Mouse (Mus musculus) forebrain, embryonic 15.5 days (tissue): ENCODE measurements around the gene Ccdc51. TPM values are rescaled to one million over a fixed set of nuclear protein-coding genes. Genes with fewer than 3 reads are reported as not detected.
A peak's percentile ranks its signal among the peaks of the same experiment; 100 is the strongest.

Source experiments
- ATAC-seq: fragments of 200-750 bp; cut with Nextera tagmentation; replicated peaks from 2 replicates; pipeline ENCODE4 v1.8.0; 2017; ENCODE audit warnings: mild to moderate bottlenecking, moderate TSS enrichment, moderate library complexity
- H3K27ac ChIP-seq: fragments of 300-500 bp; sonication (generic); replicated peaks from 2 replicates; pipeline ENCODE4 v1.5.1; 2015; ENCODE audit warnings: mild to moderate bottlenecking, inconsistent platforms
- H3K27me3 ChIP-seq: fragments of 300-500 bp; sonication (generic); 2 replicates; pipeline ENCODE4 v1.6.1; 2015; ENCODE audit warnings: inconsistent platforms
- H3K36me3 ChIP-seq: fragments of 300-500 bp; sonication (generic); 2 replicates; pipeline ENCODE4 v1.6.1; 2015; ENCODE audit warnings: mild to moderate bottlenecking, inconsistent platforms
- H3K4me1 ChIP-seq: fragments of 300-500 bp; sonication (generic); 2 replicates; pipeline ENCODE4 v1.6.1; 2015; ENCODE audit warnings: inconsistent platforms
- H3K4me2 ChIP-seq: fragments of 300-500 bp; sonication (generic); replicated peaks from 2 replicates; pipeline ENCODE4 v1.6.1; 2015; ENCODE audit warnings: mild to moderate bottlenecking, inconsistent platforms
- H3K4me3 ChIP-seq: fragments of 300-500 bp; sonication (generic); 2 replicates; pipeline ENCODE4 v1.5.1; 2015; ENCODE audit warnings: mild to moderate bottlenecking, inconsistent platforms
- H3K9ac ChIP-seq: fragments of 300-500 bp; sonication (generic); replicated peaks from 2 replicates; pipeline ENCODE4 v1.6.1; 2015; ENCODE audit warnings: mild to moderate bottlenecking, inconsistent platforms
- H3K9me3 ChIP-seq: fragments of 300-500 bp; sonication (generic); 2 replicates; pipeline ENCODE4 v1.6.1; 2016; ENCODE audit warnings: inconsistent platforms
- WGBS: fragments of 180-500 bp; shearing (Covaris S2); methylation state at CpG from one replicate; pipeline ENCODE4 v1.1.7; 2015; ENCODE audit warnings: mixed read lengths; 5-methylcytosine and 5-hydroxymethylcytosine counted together
- polyA plus RNA-seq: library from polyadenylated mRNA; unstranded; fragments of >200 nt; fragmentation: Nextera tagmentation; extraction: Ambion mirVana; gene quantifications from 2 replicates; pipeline ENCODE4 v1.2.1, GENCODE M21; 2015

Gene Ccdc51
- polyA plus RNA-seq, 1 experiment from 2014 or later: 17.3 TPM

DNA sequence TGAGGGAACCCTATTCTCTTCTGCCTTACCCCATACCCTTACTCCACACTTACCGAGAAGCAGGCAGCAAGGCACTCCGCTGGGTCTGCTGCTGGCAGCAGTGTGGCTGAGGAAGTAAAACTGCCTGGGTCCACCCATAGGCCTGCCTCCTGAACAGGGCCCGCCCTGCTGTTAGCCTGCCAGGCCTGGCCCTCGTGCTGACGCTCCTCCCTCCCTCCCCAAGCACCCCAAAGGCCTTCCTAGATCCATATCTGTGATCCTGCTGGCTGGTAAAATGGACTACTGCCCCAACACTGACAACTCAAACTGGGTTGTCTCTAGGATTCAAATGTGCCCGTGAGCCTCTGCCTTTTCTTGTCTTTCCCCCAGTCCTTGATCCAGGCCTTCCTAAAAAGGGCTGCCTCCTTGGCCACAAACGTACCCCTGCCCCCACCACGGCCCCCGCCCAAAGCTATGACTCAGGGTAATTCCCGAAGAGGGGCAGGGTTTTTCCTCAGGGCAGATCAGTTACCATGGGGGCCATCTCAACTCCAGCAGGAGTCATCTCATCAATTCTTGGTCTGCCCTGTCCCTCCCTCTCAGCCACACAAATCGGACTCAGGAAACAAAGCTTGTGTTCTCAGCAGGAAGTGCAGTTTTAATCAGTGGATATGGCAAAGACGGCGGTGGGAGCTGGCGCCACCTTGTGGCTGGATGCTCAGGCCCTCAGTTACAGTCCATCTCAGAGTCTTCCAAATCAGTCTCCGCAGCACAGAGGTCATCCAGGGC is 23.0 kb upstream of the Ccdc51 start, which contains the start of gene Trex1:
Gene Trex1 (minus strand): TSS at position 599 of the 768 bp plus-strand sequence.
- H3K4me2 ChIP-seq: peak within 1 kb of the TSS; percentile 50
- peak within 1 kb of the TSS; percentile 56 for H3K9ac ChIP-seq
- peak within 1 kb of the TSS; percentile 38 for H3K4me3 ChIP-seq
- H3K36me3 ChIP-seq: peaks cover 52% of the 10 kb centered on the region
- H3K4me1 ChIP-seq: peaks cover 20% of the 10 kb centered on the region
- 25% methylated on average over 15 of the region's 15 CpGs for WGBS
- H3K27ac ChIP-seq: peak within 1 kb of the TSS; percentile 78
- ATAC-seq: peak; percentile 70
- H3K27me3 ChIP-seq: no peaks in the 10 kb centered on the region
- H3K9me3 ChIP-seq: no peaks in the 10 kb centered on the region

DNA sequence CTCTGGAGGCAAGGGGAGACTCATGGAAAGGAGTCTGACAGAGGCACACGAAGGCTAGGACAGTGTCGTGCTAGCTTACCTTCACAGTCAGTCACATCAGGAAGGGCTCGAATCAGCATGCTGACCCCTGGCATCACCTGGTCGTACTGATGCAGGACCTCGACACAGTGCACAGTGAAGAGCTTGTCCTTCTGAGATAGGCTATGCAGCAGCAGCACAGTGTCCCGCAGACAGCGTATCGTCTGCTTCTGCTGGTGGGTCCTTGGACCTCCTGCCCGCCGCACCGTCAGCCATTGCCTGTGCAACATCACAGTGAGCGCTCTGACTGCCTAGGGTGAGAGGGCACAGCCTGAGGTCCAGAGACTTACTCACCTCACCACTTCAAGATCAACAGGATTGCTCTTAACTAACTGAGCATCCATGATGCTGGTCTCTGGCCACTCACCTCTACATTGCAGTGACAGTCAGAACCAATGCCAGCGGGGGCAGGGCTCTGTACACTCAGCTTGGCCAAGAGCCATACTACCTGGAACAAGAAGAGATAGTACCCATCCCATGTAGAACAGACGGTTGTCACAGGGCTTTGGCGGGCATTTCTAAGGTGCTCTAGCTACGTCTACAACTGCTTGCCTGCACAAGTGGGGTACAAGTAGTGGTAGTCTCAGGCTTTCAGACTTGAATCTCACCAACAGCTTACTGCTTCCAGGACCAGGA is 22.0 kb upstream of the Ccdc51 start:
- H3K9ac ChIP-seq: no peak overlapping the region
- no peaks in the 10 kb centered on the region for H3K27me3 ChIP-seq
- no peak overlapping the region for H3K27ac ChIP-seq
- peak; percentile 20; the same call in 1 of the 2 replicates for ATAC-seq
- H3K4me1 ChIP-seq: peaks cover 13% of the 10 kb centered on the region
- H3K4me2 ChIP-seq: no peak overlapping the region
- no peak overlapping the region for H3K4me3 ChIP-seq
- H3K9me3 ChIP-seq: no peaks in the 10 kb centered on the region
- 89% methylated on average over 16 of the region's 16 CpGs for WGBS
- peaks cover 62% of the 10 kb centered on the region for H3K36me3 ChIP-seq

- no peak overlapping the region for H3K27ac ChIP-seq
- WGBS: 91% methylated on average over 5 of the region's 5 CpGs
- H3K9me3 ChIP-seq: no peaks in the 10 kb centered on the region
- H3K9ac ChIP-seq: no peak overlapping the region
- no peaks in the 10 kb centered on the region for H3K27me3 ChIP-seq
- no peak overlapping the region for H3K4me2 ChIP-seq
- H3K4me1 ChIP-seq: peaks cover 10% of the 10 kb centered on the region
- no peak for ATAC-seq
- no peak overlapping the region for H3K4me3 ChIP-seq
- peaks cover 68% of the 10 kb centered on the region for H3K36me3 ChIP-seq
Measured at GRCm38 (mm10) chr9:109060898-109061295, 21.4 kb upstream of the Ccdc51 start.

DNA sequence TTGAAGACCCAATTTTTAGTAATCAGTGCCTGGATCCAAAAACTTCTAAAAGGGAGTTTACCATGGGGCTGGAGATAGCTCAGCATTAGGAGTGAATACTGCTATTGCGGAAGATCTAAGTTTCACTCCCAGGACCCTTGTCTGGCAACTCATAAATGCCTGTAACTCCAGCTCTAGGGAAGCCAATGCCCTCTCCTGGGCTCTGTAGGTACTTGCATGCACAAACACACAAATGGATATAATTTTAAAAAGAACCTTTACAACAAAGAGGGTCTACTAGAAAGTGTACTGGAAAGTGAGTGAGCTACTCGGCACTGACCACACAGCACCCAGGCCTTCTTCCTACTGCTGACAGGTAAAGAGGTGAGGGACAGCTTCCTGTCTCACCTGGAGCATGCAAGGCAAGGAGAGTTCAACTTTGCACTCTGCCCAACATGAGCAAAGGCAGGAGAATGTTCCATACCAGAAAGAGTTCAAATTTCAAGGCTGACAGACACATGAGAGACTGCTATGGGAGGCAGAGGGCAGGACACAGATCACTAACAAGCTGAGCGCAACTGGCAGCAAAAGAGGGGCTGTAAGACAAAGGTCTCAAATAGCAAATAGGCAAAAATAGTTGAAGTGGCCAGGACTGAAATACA is 14.1 kb upstream of the Ccdc51 start:
- Histone ChIP-seq H3K4me3 (no peak overlapping the region), H3K27ac (no peak overlapping the region), H3K9me3 (no peaks in the 10 kb centered on the region), H3K9ac (no peak overlapping the region), H3K4me2 (no peak overlapping the region), H3K36me3 (peaks cover 81% of the 10 kb centered on the region), H3K27me3 (no peaks in the 10 kb centered on the region), H3K4me1 (peaks cover 10% of the 10 kb centered on the region)
- no peak for ATAC-seq
- WGBS: 98% methylated on average over 3 of the region's 3 CpGs

DNA sequence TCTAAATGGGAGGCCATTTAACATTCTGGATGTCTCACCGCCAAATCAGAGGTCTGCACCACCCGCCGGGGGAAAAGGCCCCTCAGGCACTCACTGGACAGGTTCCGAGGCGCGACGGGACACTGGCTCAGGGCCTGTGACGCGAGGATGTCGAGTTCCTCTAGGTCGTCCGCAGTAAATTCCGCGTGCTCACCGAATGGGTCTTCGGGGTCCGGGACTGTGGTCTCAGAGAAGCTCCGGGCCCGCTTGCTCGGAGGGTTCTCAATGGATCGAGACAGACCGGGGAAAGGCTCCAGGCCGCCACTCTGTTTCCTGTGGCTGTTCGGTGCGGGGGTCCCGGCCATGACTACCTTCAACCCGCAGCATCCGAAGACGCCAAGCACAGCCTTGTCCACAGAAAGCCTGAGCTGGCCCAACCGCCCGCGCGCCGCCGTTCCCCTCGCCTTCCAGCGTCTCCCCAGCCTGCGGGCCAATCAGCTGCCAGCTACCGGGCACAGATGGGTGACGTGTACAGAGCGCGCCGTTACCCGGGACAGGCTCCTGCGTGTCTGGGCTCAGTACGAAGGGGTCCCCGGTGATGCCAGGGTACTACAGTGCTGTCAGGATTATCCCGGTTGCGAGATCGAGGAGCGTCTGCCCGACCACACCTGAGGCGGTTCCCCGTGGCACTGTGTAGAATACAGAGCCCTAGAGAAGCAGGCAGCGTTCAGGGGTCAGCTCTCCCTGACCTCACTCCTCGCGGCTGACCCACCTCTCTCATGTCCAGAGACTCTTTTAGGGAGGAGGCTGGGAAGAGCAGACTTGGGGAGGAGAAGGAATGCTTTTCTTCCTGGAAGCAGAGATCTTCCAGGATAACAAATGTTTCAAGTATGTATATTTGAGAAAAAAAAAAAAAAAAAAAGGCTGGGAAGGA is 8.4 kb upstream of the Ccdc51 start, which contains the start of gene Atrip:
Gene Atrip (minus strand): TSS at position 464 of the 913 bp plus-strand sequence.
- ATAC-seq: peak; percentile 99
- Histone ChIP-seq H3K9ac (peak within 1 kb of the TSS; percentile 86), H3K36me3 (peaks cover 33% of the 10 kb centered on the region), H3K4me1 (peaks cover 20% of the 10 kb centered on the region), H3K27me3 (no peaks in the 10 kb centered on the region), H3K4me3 (peak within 1 kb of the TSS; percentile 79), H3K4me2 (peak within 1 kb of the TSS; percentile 94), H3K9me3 (no peaks in the 10 kb centered on the region), H3K27ac (peak within 1 kb of the TSS; percentile 84)
- WGBS: under 1% methylated on average over 57 of the region's 57 CpGs

DNA sequence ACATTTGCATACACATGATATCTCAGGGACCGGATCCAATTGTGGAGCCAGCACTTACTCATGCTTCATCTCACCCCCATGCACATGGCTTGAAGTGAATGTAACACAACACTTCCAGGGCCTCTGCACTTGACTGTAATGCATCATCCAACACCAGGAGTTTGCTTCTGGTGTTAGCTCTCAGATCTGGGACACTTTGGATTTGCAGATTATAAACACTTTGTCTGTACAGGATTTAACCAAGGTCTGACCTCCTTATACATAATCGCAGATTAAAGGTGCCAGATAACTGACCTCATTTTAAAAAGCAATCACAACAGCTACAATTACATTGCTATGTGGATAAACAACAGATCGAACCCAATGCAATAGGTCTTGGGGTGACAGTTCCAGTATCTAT is 1.8 kb upstream of the Ccdc51 start:
- Histone ChIP-seq H3K4me1 (peaks cover 25% of the 10 kb centered on the region), H3K4me2 (no peak overlapping the region), H3K27me3 (no peaks in the 10 kb centered on the region), H3K9ac (no peak overlapping the region), H3K4me3 (no peak overlapping the region), H3K27ac (no peak overlapping the region), H3K36me3 (peaks cover 11% of the 10 kb centered on the region), H3K9me3 (no peaks in the 10 kb centered on the region)
- ATAC-seq: no peak
- WGBS: 91% methylated on average over 3 of the region's 3 CpGs

- Histone ChIP-seq H3K27ac (peak overlapping the region; percentile 83), H3K9ac (peak overlapping the region; percentile 78), H3K36me3 (peaks cover 11% of the 10 kb centered on the region), H3K4me1 (peaks cover 25% of the 10 kb centered on the region), H3K9me3 (no peaks in the 10 kb centered on the region), H3K27me3 (no peaks in the 10 kb centered on the region), H3K4me3 (peak overlapping the region; percentile 89), H3K4me2 (peak overlapping the region; percentile 72)
- 7% methylated on average over 11 of the region's 11 CpGs for WGBS
- peak; percentile 29; the same call in 1 of the 2 replicates for ATAC-seq
Measured at GRCm38 (mm10) chr9:109081749-109082123, 557 bp upstream of the Ccdc51 start.

DNA sequence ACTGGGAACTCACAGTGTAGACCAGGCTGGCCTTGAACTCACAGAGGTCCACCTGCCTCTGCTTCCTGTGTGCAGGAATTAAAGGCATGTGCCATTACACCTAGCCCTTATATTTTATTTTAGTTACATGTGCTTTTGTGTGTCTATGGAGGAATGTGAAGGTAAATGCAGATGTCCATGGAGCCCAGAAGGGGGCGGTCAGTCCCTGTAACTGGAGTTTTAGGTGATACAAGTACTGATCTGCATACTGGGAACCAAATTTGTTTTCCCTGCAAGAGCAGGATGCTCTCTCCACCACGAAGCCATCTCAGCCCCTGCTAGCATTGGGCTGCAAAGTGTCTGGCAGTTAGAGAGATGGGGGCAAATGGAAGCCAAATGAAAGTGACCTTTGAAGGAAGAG is 2.6 kb downstream of the Ccdc51 start:
- no peak overlapping the region for H3K4me2 ChIP-seq
- no peak overlapping the region for H3K4me3 ChIP-seq
- H3K9ac ChIP-seq: peak overlapping the region; percentile 13; the same call in 1 of the 2 replicates
- ATAC-seq: no peak
- 5% methylated on average over 2 of the region's 2 CpGs for WGBS
- H3K4me1 ChIP-seq: peaks cover 29% of the 10 kb centered on the region
- H3K27ac ChIP-seq: no peak overlapping the region
- H3K36me3 ChIP-seq: peaks cover 3% of the 10 kb centered on the region; the same call in 1 of the 2 replicates
- H3K27me3 ChIP-seq: no peaks in the 10 kb centered on the region
- H3K9me3 ChIP-seq: no peaks in the 10 kb centered on the region

DNA sequence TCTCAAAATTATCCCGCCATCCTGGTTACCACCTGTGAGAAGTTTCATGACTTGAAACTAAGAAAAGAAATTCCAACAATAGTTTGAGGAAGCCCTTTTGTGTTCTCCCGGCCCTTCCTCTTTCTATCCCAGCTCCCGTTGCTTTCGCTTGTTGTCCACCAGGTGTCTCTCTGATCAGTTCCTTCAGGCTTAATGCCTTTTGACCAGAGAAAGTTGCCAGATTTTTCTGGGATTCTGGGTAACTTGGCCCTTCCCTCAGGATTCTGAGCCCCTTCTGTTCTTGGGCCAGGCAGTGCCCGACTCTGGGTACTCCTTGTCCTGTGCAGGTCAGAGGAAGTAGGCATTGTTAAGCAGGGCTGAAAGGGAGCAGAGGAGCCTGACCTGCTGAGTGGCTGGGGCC is 5.7 kb downstream of the Ccdc51 start:
- Histone ChIP-seq H3K27me3 (no peaks in the 10 kb centered on the region), H3K4me2 (no peak overlapping the region), H3K9me3 (no peaks in the 10 kb centered on the region), H3K4me3 (no peak overlapping the region), H3K9ac (no peak overlapping the region), H3K4me1 (peaks cover 16% of the 10 kb centered on the region), H3K36me3 (peaks cover 11% of the 10 kb centered on the region), H3K27ac (no peak overlapping the region)
- no peak for ATAC-seq
- 2% methylated on average over 5 of the region's 5 CpGs for WGBS

- WGBS: 11% methylated on average over 15 of the region's 15 CpGs
- Histone ChIP-seq H3K4me1 (peaks cover 21% of the 10 kb centered on the region), H3K36me3 (peaks cover 11% of the 10 kb centered on the region), H3K27ac (no peak overlapping the region), H3K4me2 (no peak overlapping the region), H3K9me3 (no peaks in the 10 kb centered on the region), H3K4me3 (no peak overlapping the region), H3K27me3 (no peaks in the 10 kb centered on the region), H3K9ac (no peak overlapping the region)
- ATAC-seq: no peak
Measured at GRCm38 (mm10) chr9:109090446-109090845, 8.2 kb downstream of the Ccdc51 start.

DNA sequence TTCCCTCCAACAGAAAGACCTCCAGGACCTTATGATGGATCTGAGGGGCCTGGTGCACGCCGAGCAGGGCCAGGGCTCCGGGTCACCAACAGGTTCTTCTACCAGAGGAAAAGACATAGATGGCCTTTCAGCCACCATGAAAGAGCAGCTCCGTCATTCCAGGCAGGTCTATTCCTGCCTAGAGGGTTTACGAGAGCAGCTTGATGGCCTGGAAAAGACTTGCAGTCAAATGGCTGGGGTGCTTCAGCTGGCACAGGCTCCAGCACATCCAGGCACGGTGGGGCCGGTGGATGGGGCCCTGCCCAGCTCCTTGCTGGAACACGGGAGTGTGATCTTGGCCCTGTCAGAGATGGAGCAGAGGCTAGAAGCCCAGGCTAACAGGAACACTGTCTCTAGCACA is 9.5 kb downstream of the Ccdc51 start:
- peaks cover 11% of the 10 kb centered on the region for H3K36me3 ChIP-seq
- H3K4me2 ChIP-seq: no peak overlapping the region
- WGBS: 94% methylated on average over 8 of the region's 8 CpGs

More for the DNA sequence above, 9.5 kb downstream of the Ccdc51 start:
- no peak overlapping the region for H3K9ac ChIP-seq
- H3K4me1 ChIP-seq: peaks cover 27% of the 10 kb centered on the region
- H3K27me3 ChIP-seq: no peaks in the 10 kb centered on the region
- ATAC-seq: no peak
- no peaks in the 10 kb centered on the region for H3K9me3 ChIP-seq
- no peak overlapping the region for H3K4me3 ChIP-seq
- no peak overlapping the region for H3K27ac ChIP-seq
